Comparison of ENCODE assay signal across 8 mouse cellular contexts in genomic region chr12:103242083-103242581, GRCm38 (mm10). TPM values are rescaled to one million over a fixed set of nuclear protein-coding genes. Genes with fewer than 3 reads are reported as not detected.
DNase-seq lines count a peak whose midpoint lies in the region; ATAC-seq and TF ChIP-seq lines count a peak whose summit lies in the region.

Prima1 (minus strand) TSS chr12:103242150.

- H3K9ac ChIP-seq in embryonic facial prominence, embryonic 13.5 days: peak within 1 kb of the TSS; percentile 83
- H3K9ac ChIP-seq in limb, embryonic 13.5 days: peak within 1 kb of the TSS; percentile 80
- H3K9ac ChIP-seq in midbrain, embryonic 16.5 days (ENCODE audit: low read depth, low read length): peak within 1 kb of the TSS; percentile 76

- DNase-seq in adrenal gland, postnatal 4 days (ENCODE audit: low spot score in 2 of 2): peak; percentile 37 to 50
- DNase-seq in heart, adult 9 months (ENCODE audit: low spot score in 2 of 2): peak; percentile 57 to 61
- DNase-seq in kidney, adult 9 months: peak; percentile 54
- no peak for DNase-seq in spleen, adult 12 weeks (ENCODE audit: low spot score)

- ATAC-seq in embryonic facial prominence, embryonic 13.5 days (ENCODE audit: insufficient number of reproducible peaks, insufficient read depth, low FRiP score, low TSS enrichment, low read depth): peak; percentile 41
- peak; percentile 87 for ATAC-seq in limb, embryonic 13.5 days (ENCODE audit: low FRiP score, low read depth)
- ATAC-seq in midbrain, embryonic 16.5 days: peak; percentile 75

- H3K4me3 ChIP-seq in embryonic facial prominence, embryonic 13.5 days: peak within 1 kb of the TSS; percentile 71
- H3K4me3 ChIP-seq in limb, embryonic 13.5 days: peak within 1 kb of the TSS; percentile 78
- H3K4me3 ChIP-seq in midbrain, embryonic 16.5 days (ENCODE audit: low read depth, low read length): peak within 1 kb of the TSS; percentile 76
- peak within 1 kb of the TSS; percentile 70 for H3K4me3 ChIP-seq in testis, adult 2 months (ENCODE audit: control insufficient read depth, low read depth, low read length)

- peak within 1 kb of the TSS; percentile 85 for H3K27ac ChIP-seq in embryonic facial prominence, embryonic 13.5 days
- peak within 1 kb of the TSS; percentile 72; the same call in 1 of the 2 replicates for H3K27ac ChIP-seq in limb, embryonic 13.5 days
- peak within 1 kb of the TSS; percentile 72 for H3K27ac ChIP-seq in midbrain, embryonic 16.5 days (ENCODE audit: low read length)
- H3K27ac ChIP-seq in testis, adult 2 months (ENCODE audit: control insufficient read depth, insufficient read depth, low read depth, low read length): no peak within 1 kb of the TSS

- 0% methylated on average over 53 of the region's 54 CpGs for WGBS in embryonic facial prominence, embryonic 13.5 days
- WGBS in limb, embryonic 13.5 days: 0% methylated on average over 42 of the region's 54 CpGs
- WGBS in midbrain, embryonic 16.5 days: under 1% methylated on average over 47 of the region's 54 CpGs

- peaks cover 12% of the 10 kb centered on the region for H3K4me1 ChIP-seq in embryonic facial prominence, embryonic 13.5 days
- H3K4me1 ChIP-seq in limb, embryonic 13.5 days: peaks cover 15% of the 10 kb centered on the region
- H3K4me1 ChIP-seq in midbrain, embryonic 16.5 days (ENCODE audit: control insufficient read depth, insufficient read depth, low read length): peaks cover 13% of the 10 kb centered on the region
- peaks cover 3% of the 10 kb centered on the region; the same call in 1 of the 2 replicates for H3K4me1 ChIP-seq in testis, adult 2 months (ENCODE audit: control insufficient read depth, insufficient read depth, low read length)

- peak within 1 kb of the TSS; percentile 88 for H3K4me2 ChIP-seq in embryonic facial prominence, embryonic 13.5 days
- peak within 1 kb of the TSS; percentile 91 for H3K4me2 ChIP-seq in limb, embryonic 13.5 days (replicated peaks)
- peak within 1 kb of the TSS; percentile 88 for H3K4me2 ChIP-seq in midbrain, embryonic 16.5 days (ENCODE audit: low read length)

- TF ChIP-seq POLR2A in testis, adult 2 months (IDR thresholded peaks at IDR 0.05; ENCODE audit: control insufficient read depth, low read depth, low read length): no peak

- H3K27me3 ChIP-seq in embryonic facial prominence, embryonic 13.5 days: peaks cover 51% of the 10 kb centered on the region
- peaks cover 60% of the 10 kb centered on the region for H3K27me3 ChIP-seq in limb, embryonic 13.5 days
- H3K27me3 ChIP-seq in midbrain, embryonic 16.5 days (ENCODE audit: control insufficient read depth, insufficient read depth, low read depth, low read length): peaks cover 5% of the 10 kb centered on the region; the same call in 1 of the 2 replicates
- no peaks in the 10 kb centered on the region for H3K27me3 ChIP-seq in testis, adult 2 months (ENCODE audit: control insufficient read depth, insufficient read depth, low read length)

- TF ChIP-seq CTCF in testis, adult 2 months (IDR thresholded peaks at IDR 0.05; ENCODE audit: control insufficient read depth, insufficient read depth, insufficient replicate concordance, low read depth, low read length): no peak

- no peaks in the 10 kb centered on the region for H3K9me3 ChIP-seq in embryonic facial prominence, embryonic 13.5 days
- H3K9me3 ChIP-seq in limb, embryonic 13.5 days: no peaks in the 10 kb centered on the region
- no peaks in the 10 kb centered on the region for H3K9me3 ChIP-seq in midbrain, embryonic 16.5 days (replicated peaks; ENCODE audit: control insufficient read depth, low read length, poor library complexity, severe bottlenecking)

- no peaks in the 10 kb centered on the region for H3K36me3 ChIP-seq in embryonic facial prominence, embryonic 13.5 days
- no peaks in the 10 kb centered on the region for H3K36me3 ChIP-seq in limb, embryonic 13.5 days
- H3K36me3 ChIP-seq in midbrain, embryonic 16.5 days (ENCODE audit: control insufficient read depth, insufficient read depth, low read length): no peaks in the 10 kb centered on the region
- no peaks in the 10 kb centered on the region for H3K36me3 ChIP-seq in testis, adult 2 months (ENCODE audit: control insufficient read depth, insufficient read depth, low read length)

RNA-seq across cellular contexts. Expression of gene Prima1, which starts in this region (rescaled TPM):
- 1 to 10 TPM; 4.8 to 6.9 TPM for total RNA-seq in adrenal gland, postnatal 4 days (2021)
- 0.25 and 0.59 TPM in 2 replicates for polyA plus RNA-seq in embryonic facial prominence, embryonic 13.5 days (2015; fragmentation: Nextera tagmentation; extraction: Ambion mirVana)
- polyA plus RNA-seq in limb, embryonic 13.5 days (2015; fragmentation: Nextera tagmentation; extraction: Ambion mirVana): 0.53 TPM in 1 of 2 replicates, not detected in the other
- polyA plus RNA-seq in midbrain, embryonic 16.5 days (2015; fragmentation: Nextera tagmentation; extraction: Ambion mirVana): 0.48 and 0.55 TPM in 2 replicates
- polyA plus RNA-seq in testis, adult 2 months (2012; rRNA removed): 0.81 and 1.4 TPM in 2 replicates

Comparison
In these comparisons a context has a peak if more than half of its experiments do, and no peak if none do; other contexts are left out.
1. Peak in ATAC-seq, H3K4me3 ChIP-seq, H3K27ac ChIP-seq, H3K9ac ChIP-seq and H3K4me2 ChIP-seq in embryonic facial prominence, embryonic 13.5 days; RNA of the gene not detected or under 1 TPM.
2. Peak in ATAC-seq, H3K4me3 ChIP-seq, H3K27ac ChIP-seq, H3K9ac ChIP-seq and H3K4me2 ChIP-seq in limb, embryonic 13.5 days; RNA of the gene not detected or under 1 TPM.
3. Peak in ATAC-seq, H3K4me3 ChIP-seq, H3K27ac ChIP-seq, H3K9ac ChIP-seq and H3K4me2 ChIP-seq in midbrain, embryonic 16.5 days; RNA of the gene not detected or under 1 TPM.